Mouse (Mus musculus) R1 (cell line): ENCODE results near the gene Anxa2.

Experiments
- DNase-seq: peaks from one replicate; pipeline ENCODE4 v3.0.0-alpha.2; 2018; ENCODE audit warnings: low read depth, low spot score

The Anxa2 gene

GRCm38 (mm10) chr9:69511881-69512590 is 58.6 kb downstream of the Anxa2 start:
- DNase-seq: no peak

- DNase-seq: no peak
These were observed 59.3 kb downstream of the Anxa2 start for GRCm38 (mm10) chr9:69512726-69513125.

GRCm38 (mm10) chr9:69514206-69514605 is 60.8 kb downstream of the Anxa2 start:
- DNase-seq: no peak

- DNase-seq: no peak
These were observed 62.0 kb downstream of the Anxa2 start for GRCm38 (mm10) chr9:69515416-69515815.

GRCm38 (mm10) chr9:69517387-69518035 is 64.1 kb downstream of the Anxa2 start:
- no peak for DNase-seq
